Comparison of ENCODE assay signal across 9 mouse cellular contexts in the genomic region with DNA sequence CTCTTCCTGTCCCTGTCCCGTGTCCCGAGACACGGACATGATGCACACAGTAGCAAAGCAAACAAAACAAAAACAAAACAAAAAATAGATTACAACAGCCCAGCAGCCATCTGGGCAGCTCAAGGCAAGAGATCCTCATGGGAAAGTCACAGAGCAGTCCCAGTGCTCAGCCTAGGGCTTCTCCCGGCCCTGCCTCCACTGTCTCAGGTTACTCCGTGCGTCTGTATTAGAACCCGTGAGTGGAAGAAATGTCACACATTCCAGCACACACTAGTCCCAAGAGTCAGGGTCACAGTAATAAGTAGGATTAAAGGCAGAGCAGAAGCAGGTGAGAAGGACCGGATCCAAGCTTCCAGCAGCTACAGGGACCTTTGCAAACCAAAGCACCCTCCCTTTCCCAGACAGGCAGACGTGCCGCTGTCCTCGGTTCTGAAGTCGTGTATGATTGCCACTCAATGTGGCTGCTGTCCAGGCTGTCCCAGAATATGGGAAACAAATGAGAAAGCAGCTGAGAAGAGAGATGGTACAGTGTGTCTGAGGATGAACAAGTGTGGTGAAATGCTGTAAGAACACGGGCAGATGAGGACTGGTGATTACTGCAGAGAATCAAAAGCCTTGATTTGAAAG.
DNase-seq lines count a peak whose midpoint lies in the region; ATAC-seq and TF ChIP-seq lines count a peak whose summit lies in the region.
"Had no signal": no experiment of that assay in that cellular context is flagged by ENCODE, and none has a peak within 500 bp of the region (broad histone marks: within the 10 kb centered on the region; RNA-seq: fewer than 3 reads in every experiment).

No protein-coding gene starts in this region.

- intact Hi-C loops in gastrocnemius, adult 2 months (cut with DNase I) = no loop called here

- no peak overlapping the region for H3K27ac ChIP-seq in gastrocnemius, adult 2 months
- H3K27ac ChIP-seq in kidney, postnatal 0 days = no peak overlapping the region
- H3K27ac ChIP-seq: liver, embryonic 15.5 days had no signal

- H3K27me3 ChIP-seq in kidney, postnatal 0 days (ENCODE audit: insufficient read depth, low read length) = no peaks in the 10 kb centered on the region
- H3K27me3 ChIP-seq: liver, embryonic 15.5 days had no signal

- H3K9me3 ChIP-seq in kidney, postnatal 0 days (replicated peaks; ENCODE audit: low read length) = no peaks in the 10 kb centered on the region
- H3K9me3 ChIP-seq: liver, embryonic 15.5 days had no signal

- TF ChIP-seq CTCF in gastrocnemius, adult 2 months (IDR thresholded peaks at IDR 0.05) = no peak
- no peak for TF ChIP-seq CTCF in kidney, postnatal 0 days (IDR thresholded peaks at IDR 0.05; ENCODE audit: low read depth)

- no peak overlapping the region for H3K9ac ChIP-seq in kidney, postnatal 0 days (ENCODE audit: low read depth, low read length)
- H3K9ac ChIP-seq: liver, embryonic 15.5 days had no signal

- 35% methylated on average over 13 of the region's 13 CpGs for WGBS in kidney, postnatal 0 days

- ATAC-seq in kidney, postnatal 0 days (replicated peaks; ENCODE audit: low FRiP score, low read depth) = no peak

- no peaks in the 10 kb centered on the region for H3K4me1 ChIP-seq in kidney, postnatal 0 days (replicated peaks; ENCODE audit: insufficient read depth, low read length)
- H3K4me1 ChIP-seq: liver, embryonic 15.5 days had no signal

- H3K36me3 ChIP-seq in kidney, postnatal 0 days (ENCODE audit: insufficient read depth, low read length) = no peaks in the 10 kb centered on the region
- H3K36me3 ChIP-seq: liver, embryonic 15.5 days had no signal

- peak; percentile 50 for DNase-seq in gastrocnemius, adult 2 months
- no peak for DNase-seq in gastrocnemius, adult 18-20 months (ENCODE audit: low spot score)
- peak; percentile 47 for DNase-seq in thymus, postnatal 4 days
- no peak for DNase-seq in thymus, adult 18-20 months
- peak; percentile 93 for DNase-seq in kidney, postnatal 0 days (ENCODE audit: low spot score)
- peak; percentile 61 for DNase-seq in ovary, postnatal 14 days (ENCODE audit: low spot score)
- DNase-seq in spleen, postnatal 14 days (ENCODE audit: low spot score in 2 of 2) = no peak
- no peak for DNase-seq in cerebellum, postnatal 10 days

- H3K4me3 ChIP-seq in gastrocnemius, adult 2 months = no peak overlapping the region
- H3K4me3 ChIP-seq in kidney, postnatal 0 days (replicated peaks; ENCODE audit: low read depth, low read length) = no peak overlapping the region
- H3K4me3 ChIP-seq: liver, embryonic 15.5 days had no signal

- H3K4me2 ChIP-seq in kidney, postnatal 0 days (ENCODE audit: low read length) = no peak overlapping the region
- H3K4me2 ChIP-seq: liver, embryonic 15.5 days had no signal

Comparison
In these comparisons a context has a peak if more than half of its experiments do, and no peak if none do; other contexts are left out.
1. DNase-seq: peak in gastrocnemius, adult 2 months (single experiment), thymus, postnatal 4 days (single experiment), kidney, postnatal 0 days (single experiment) and ovary, postnatal 14 days (single experiment); none in gastrocnemius, adult 18-20 months (single experiment), thymus, adult 18-20 months (0 of 2), spleen, postnatal 14 days (0 of 2) and cerebellum, postnatal 10 days (0 of 2).